Mouse (Mus musculus): ENCODE measurements around the gene Mt2. TPM values are rescaled to one million over a fixed set of nuclear protein-coding genes. Genes with fewer than 3 reads are reported as not detected.

Gene Mt2
- polyA plus RNA-seq, 1 experiment from 2014 or later, result 17.9 TPM

GRCm38 (mm10) chr8:94189275-94190031, 17.0 kb downstream of the Mt2 start:
- Histone ChIP-seq H3K4me1 (ENCODE audit: control insufficient read depth, insufficient read depth, low read length) (peaks cover 2% of the 10 kb centered on the region; the same call in 1 of the 2 replicates), H3K36me3 (ENCODE audit: control insufficient read depth, insufficient read depth, low read length) (no peaks in the 10 kb centered on the region), H3K4me3 (ENCODE audit: low read depth, low read length) (no peak overlapping the region), H3K27me3 (ENCODE audit: control insufficient read depth, insufficient read depth, low read depth, low read length) (peaks cover 29% of the 10 kb centered on the region), H3K4me2 (ENCODE audit: low read length) (no peak overlapping the region), H3K9me3 (replicated peaks; ENCODE audit: control insufficient read depth, low read length, poor library complexity, severe bottlenecking) (no peaks in the 10 kb centered on the region), H3K9ac (ENCODE audit: low read depth, low read length) (no peak overlapping the region), H3K27ac (ENCODE audit: low read length) (no peak overlapping the region)
- 62% methylated on average over 13 of the region's 13 CpGs for WGBS
- peak; percentile 43 for ATAC-seq

GRCm38 (mm10) chr8:94191101-94191691, 18.7 kb downstream of the Mt2 start:
- Histone ChIP-seq H3K4me3 (ENCODE audit: low read depth, low read length) (peak overlapping the region; percentile 24), H3K27ac (ENCODE audit: low read length) (no peak overlapping the region), H3K9me3 (replicated peaks; ENCODE audit: control insufficient read depth, low read length, poor library complexity, severe bottlenecking) (no peaks in the 10 kb centered on the region), H3K36me3 (ENCODE audit: control insufficient read depth, insufficient read depth, low read length) (no peaks in the 10 kb centered on the region), H3K4me1 (ENCODE audit: control insufficient read depth, insufficient read depth, low read length) (peaks cover 2% of the 10 kb centered on the region; the same call in 1 of the 2 replicates), H3K27me3 (ENCODE audit: control insufficient read depth, insufficient read depth, low read depth, low read length) (peaks cover 15% of the 10 kb centered on the region), H3K4me2 (ENCODE audit: low read length) (peak overlapping the region; percentile 54), H3K9ac (ENCODE audit: low read depth, low read length) (no peak overlapping the region)
- 26% methylated on average over 21 of the region's 21 CpGs for WGBS
- ATAC-seq, result no peak

GRCm38 (mm10) chr8:94192926-94193325, 20.5 kb downstream of the Mt2 start:
- Histone ChIP-seq H3K9ac (ENCODE audit: low read depth, low read length) (no peak overlapping the region), H3K9me3 (replicated peaks; ENCODE audit: control insufficient read depth, low read length, poor library complexity, severe bottlenecking) (no peaks in the 10 kb centered on the region), H3K4me3 (ENCODE audit: low read depth, low read length) (no peak overlapping the region), H3K4me1 (ENCODE audit: control insufficient read depth, insufficient read depth, low read length) (no peaks in the 10 kb centered on the region; the same call in 1 of the 2 replicates), H3K4me2 (ENCODE audit: low read length) (no peak overlapping the region), H3K27ac (ENCODE audit: low read length) (no peak overlapping the region), H3K27me3 (ENCODE audit: control insufficient read depth, insufficient read depth, low read depth, low read length) (no peaks in the 10 kb centered on the region), H3K36me3 (ENCODE audit: control insufficient read depth, insufficient read depth, low read length) (no peaks in the 10 kb centered on the region)
- no peak for ATAC-seq
- 50% methylated on average over 1 of the region's 1 CpGs for WGBS

GRCm38 (mm10) chr8:94194591-94195223, 22.2 kb downstream of the Mt2 start:
- Histone ChIP-seq H3K4me2 (ENCODE audit: low read length) (no peak overlapping the region), H3K36me3 (ENCODE audit: control insufficient read depth, insufficient read depth, low read length) (no peaks in the 10 kb centered on the region), H3K4me1 (ENCODE audit: control insufficient read depth, insufficient read depth, low read length) (no peaks in the 10 kb centered on the region; the same call in 1 of the 2 replicates), H3K4me3 (ENCODE audit: low read depth, low read length) (no peak overlapping the region), H3K27ac (ENCODE audit: low read length) (no peak overlapping the region), H3K9ac (ENCODE audit: low read depth, low read length) (no peak overlapping the region), H3K27me3 (ENCODE audit: control insufficient read depth, insufficient read depth, low read depth, low read length) (no peaks in the 10 kb centered on the region), H3K9me3 (replicated peaks; ENCODE audit: control insufficient read depth, low read length, poor library complexity, severe bottlenecking) (no peaks in the 10 kb centered on the region)
- no peak for ATAC-seq
- 94% methylated on average over 7 of the region's 7 CpGs for WGBS

GRCm38 (mm10) chr8:94199202-94199869, 26.9 kb downstream of the Mt2 start:
- Histone ChIP-seq H3K9ac (ENCODE audit: low read depth, low read length) (no peak overlapping the region), H3K4me3 (ENCODE audit: low read depth, low read length) (no peak overlapping the region), H3K27ac (ENCODE audit: low read length) (no peak overlapping the region), H3K27me3 (ENCODE audit: control insufficient read depth, insufficient read depth, low read depth, low read length) (no peaks in the 10 kb centered on the region), H3K9me3 (replicated peaks; ENCODE audit: control insufficient read depth, low read length, poor library complexity, severe bottlenecking) (no peaks in the 10 kb centered on the region), H3K36me3 (ENCODE audit: control insufficient read depth, insufficient read depth, low read length) (no peaks in the 10 kb centered on the region), H3K4me2 (ENCODE audit: low read length) (no peak overlapping the region), H3K4me1 (ENCODE audit: control insufficient read depth, insufficient read depth, low read length) (no peaks in the 10 kb centered on the region)
- peak; percentile 62 for ATAC-seq
- WGBS, result 44% methylated on average over 10 of the region's 10 CpGs

- no peak overlapping the region for H3K9ac ChIP-seq (ENCODE audit: low read depth, low read length)
- H3K9me3 ChIP-seq (replicated peaks; ENCODE audit: control insufficient read depth, low read length, poor library complexity, severe bottlenecking), result no peaks in the 10 kb centered on the region
- WGBS, result 61% methylated on average over 3 of the region's 3 CpGs
- no peak for ATAC-seq
- no peak overlapping the region for H3K27ac ChIP-seq (ENCODE audit: low read length)
- no peak overlapping the region for H3K4me2 ChIP-seq (ENCODE audit: low read length)
- no peaks in the 10 kb centered on the region for H3K27me3 ChIP-seq (ENCODE audit: control insufficient read depth, insufficient read depth, low read depth, low read length)
- H3K4me3 ChIP-seq (ENCODE audit: low read depth, low read length), result no peak overlapping the region
- no peaks in the 10 kb centered on the region for H3K36me3 ChIP-seq (ENCODE audit: control insufficient read depth, insufficient read depth, low read length)
- H3K4me1 ChIP-seq (ENCODE audit: control insufficient read depth, insufficient read depth, low read length), result no peaks in the 10 kb centered on the region
These were observed 31.6 kb downstream of the Mt2 start for GRCm38 (mm10) chr8:94204043-94204442.

GRCm38 (mm10) chr8:94205736-94206135, 33.3 kb downstream of the Mt2 start:
- Histone ChIP-seq H3K9ac (ENCODE audit: low read depth, low read length) (no peak overlapping the region), H3K4me3 (ENCODE audit: low read depth, low read length) (no peak overlapping the region), H3K4me2 (ENCODE audit: low read length) (no peak overlapping the region), H3K4me1 (ENCODE audit: control insufficient read depth, insufficient read depth, low read length) (no peaks in the 10 kb centered on the region), H3K9me3 (replicated peaks; ENCODE audit: control insufficient read depth, low read length, poor library complexity, severe bottlenecking) (no peaks in the 10 kb centered on the region), H3K27me3 (ENCODE audit: control insufficient read depth, insufficient read depth, low read depth, low read length) (no peaks in the 10 kb centered on the region), H3K36me3 (ENCODE audit: control insufficient read depth, insufficient read depth, low read length) (no peaks in the 10 kb centered on the region), H3K27ac (ENCODE audit: low read length) (no peak overlapping the region)
- no peak for ATAC-seq
- 18% methylated on average over 5 of the region's 5 CpGs for WGBS

- no peak overlapping the region for H3K9ac ChIP-seq (ENCODE audit: low read depth, low read length)
- H3K4me3 ChIP-seq (ENCODE audit: low read depth, low read length), result no peak overlapping the region
- 75% methylated on average over 8 of the region's 8 CpGs for WGBS
- H3K27ac ChIP-seq (ENCODE audit: low read length), result no peak overlapping the region
- no peaks in the 10 kb centered on the region for H3K36me3 ChIP-seq (ENCODE audit: control insufficient read depth, insufficient read depth, low read length)
- H3K4me1 ChIP-seq (ENCODE audit: control insufficient read depth, insufficient read depth, low read length), result no peaks in the 10 kb centered on the region
- ATAC-seq, result no peak
- no peak overlapping the region for H3K4me2 ChIP-seq (ENCODE audit: low read length)
- H3K9me3 ChIP-seq (replicated peaks; ENCODE audit: control insufficient read depth, low read length, poor library complexity, severe bottlenecking), result no peaks in the 10 kb centered on the region
- no peaks in the 10 kb centered on the region for H3K27me3 ChIP-seq (ENCODE audit: control insufficient read depth, insufficient read depth, low read depth, low read length)
These were observed 33.8 kb downstream of the Mt2 start for GRCm38 (mm10) chr8:94206256-94206655.
